Mouse (Mus musculus) hindlimb bud, embryonic 11.5 days (tissue): Measurements from ENCODE around the gene Spata32.

Experiments
- DNase-seq: peaks from one replicate; pipeline ENCODE4 v3.0.0-alpha.2; 2012; ENCODE audit warnings: low read depth, low spot score; ENCODE audit errors: extremely low spot score

Spata32 gene

DNA sequence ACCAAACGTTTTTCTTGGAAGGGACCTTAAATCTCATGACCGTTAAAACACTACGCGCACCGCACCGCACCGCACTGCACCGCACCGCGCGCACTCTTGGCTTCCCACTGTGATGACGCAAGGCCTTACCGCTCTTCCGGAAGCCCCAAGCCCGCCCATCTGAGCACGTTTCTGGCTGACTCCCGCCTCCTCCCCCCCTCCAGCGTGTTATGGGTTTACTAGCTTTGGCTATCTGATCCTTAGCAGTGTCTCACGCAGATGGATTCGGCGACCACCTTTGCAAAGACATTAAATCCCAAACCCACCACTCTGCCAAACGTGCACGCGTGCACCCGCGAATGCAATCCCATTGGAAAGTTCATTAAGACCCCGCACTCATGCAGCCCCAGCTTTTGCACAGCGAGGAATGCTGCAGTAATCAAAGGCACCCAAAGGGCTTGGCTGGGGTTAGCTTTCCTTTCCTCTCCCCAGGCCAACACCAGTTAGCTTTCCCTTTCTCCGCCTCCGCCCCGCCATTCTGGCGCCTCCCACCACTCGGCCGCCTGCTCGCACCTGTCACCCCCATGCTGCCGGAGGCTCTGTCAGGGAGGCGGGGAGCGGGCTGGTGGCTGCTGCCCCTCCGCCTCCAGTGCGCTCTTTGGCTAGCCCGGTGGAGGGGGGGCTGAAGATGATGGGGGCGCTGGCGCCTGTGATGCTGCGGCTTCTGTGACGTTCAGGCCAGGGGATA lies at the start of gene Spata32:
Spata32 (minus strand) TSS at position 643 of the 727 bp plus-strand sequence.
- DNase-seq: no peak

DNA sequence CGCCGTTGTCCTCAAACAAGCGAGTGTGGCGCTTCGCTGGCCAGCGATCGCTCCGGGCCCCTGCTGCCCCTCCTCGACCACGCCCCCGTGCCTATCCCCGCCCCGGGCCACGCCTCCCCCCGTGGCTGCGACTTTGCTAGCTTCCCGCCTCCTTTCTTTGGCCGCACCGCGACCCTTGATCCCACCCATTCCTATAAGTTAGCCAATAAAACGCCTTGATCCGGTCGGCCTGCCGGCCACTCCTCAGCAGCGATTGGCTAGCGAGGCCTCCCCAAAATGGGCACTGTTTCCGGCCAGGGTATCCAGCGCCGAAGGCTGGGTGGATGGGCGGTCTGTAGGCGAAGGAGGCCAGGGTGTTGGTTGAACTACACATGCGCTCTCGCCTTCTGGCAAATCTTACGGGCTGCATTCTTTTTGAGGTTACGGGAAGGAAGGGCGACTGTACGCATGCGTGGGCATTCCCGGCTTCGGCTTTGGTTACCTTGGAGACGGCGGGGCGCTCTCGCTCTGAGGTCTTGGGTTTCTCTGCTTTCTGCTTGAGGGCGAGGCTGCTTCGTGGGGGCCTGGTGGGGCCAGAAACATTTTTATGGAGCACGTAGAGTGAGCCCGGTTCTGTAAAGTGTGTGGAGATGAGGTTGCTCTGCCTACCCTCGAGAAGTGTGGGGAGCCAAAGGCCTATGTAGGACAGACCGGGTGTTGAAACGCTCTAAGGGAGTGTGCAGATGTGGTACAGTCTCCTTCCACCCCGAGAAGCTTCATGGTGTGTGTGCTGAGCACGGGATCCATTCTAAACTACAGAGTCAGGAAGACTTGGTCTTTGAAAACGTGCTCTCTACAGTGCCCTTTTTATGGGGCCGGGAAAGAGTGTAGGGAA lies 49.4 kb upstream of the Spata32 start, which contains the start of gene Map3k14:
Map3k14 (minus strand) TSS at position 127 of the 874 bp plus-strand sequence.
- peak; percentile 98 for DNase-seq

DNA sequence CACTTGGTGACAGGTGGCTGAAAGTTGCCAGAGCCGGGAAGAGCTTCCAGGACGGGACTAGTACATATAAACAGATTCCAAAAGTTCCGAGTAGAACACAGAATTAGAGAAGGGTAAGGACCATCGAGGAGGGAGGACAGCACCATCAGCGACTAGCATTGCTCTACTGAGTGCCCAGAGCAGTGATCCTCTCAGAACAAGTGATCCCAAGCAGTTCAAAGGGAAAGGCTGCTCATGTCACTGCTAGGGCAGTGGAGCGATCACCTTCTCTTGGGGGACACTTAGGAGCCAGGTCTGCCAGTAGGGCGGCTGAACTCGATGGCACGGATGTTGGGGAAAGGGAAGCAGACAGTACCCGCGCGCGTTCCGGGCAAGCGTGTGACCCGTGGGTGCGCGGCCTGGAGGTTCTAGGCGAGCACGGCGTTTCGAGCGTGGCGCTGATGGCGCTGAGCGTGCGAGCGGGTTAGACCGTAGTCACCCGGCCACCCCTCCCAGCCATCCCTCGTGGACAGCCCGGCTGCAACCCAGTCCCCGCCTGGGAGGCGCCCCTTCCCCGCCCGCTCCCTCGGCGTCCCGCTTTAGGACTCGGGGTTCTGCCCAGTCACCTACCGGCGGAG lies 48.6 kb upstream of the Spata32 start:
- DNase-seq: no peak

DNA sequence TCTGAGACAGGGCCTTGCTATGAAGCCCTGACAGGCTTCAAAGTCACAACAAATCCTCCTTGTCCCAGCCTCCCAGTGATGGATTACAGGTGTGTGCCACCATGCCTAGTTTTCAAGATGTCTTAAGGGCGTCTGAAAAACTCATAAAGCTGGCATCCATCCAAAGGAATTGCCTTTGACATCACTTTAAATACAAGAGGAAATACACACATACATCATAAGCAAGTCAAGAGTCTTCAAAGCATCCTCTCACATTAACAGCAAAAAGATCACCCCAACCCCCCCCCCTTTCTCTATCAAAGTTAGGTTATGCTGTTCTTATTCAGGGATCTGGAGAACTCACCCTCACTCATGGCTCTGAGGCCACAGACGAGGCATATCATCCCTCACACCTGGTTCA lies 47.6 kb upstream of the Spata32 start:
- no peak for DNase-seq

DNA sequence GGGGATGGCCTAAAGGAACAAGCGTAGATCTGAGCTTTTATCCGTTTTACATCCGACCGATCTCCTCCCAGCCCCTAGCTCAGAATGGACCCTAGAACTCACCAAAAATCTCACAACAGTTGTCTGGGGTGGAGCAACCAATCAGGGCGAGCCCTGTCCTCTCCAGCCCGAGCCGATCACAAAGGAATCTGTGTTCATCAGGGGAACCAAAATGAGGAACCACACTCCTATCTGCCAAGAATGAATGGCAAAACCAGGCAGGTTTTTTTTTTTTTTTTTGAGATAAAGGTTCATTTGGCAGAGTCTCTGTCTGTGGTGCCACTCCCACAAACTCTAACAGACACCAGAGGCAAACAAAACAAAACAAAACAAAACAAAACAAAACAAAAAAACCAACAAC lies 47.0 kb upstream of the Spata32 start:
- no peak for DNase-seq

DNA sequence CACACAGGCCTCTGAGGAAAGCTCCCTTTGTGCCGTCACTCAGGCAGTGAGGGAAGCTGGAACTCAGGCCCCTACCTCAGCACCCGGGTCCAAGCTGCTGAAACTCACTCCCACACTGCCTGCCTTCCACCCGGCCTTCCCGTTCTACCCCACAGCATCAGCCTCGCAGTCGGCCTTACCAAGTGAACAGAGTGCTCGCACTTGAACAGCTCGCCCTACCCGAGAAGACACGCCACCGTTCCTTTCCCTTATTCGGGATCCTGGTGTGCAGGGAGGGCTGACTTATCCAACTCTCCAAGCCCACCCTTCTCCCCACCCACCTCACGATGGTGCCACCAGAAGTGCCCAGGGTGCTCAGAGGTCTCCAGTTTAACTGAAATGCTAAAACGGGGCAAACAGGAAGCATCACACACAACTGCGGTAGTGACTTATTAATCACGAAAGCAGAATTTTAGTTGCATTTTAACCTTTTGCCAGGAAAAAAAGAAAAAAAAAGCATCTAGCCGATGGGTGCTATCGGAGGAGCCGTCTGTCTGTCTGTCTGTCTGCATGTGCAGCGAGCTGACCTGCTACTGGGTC lies 46.3 kb upstream of the Spata32 start:
- DNase-seq: no peak

DNA sequence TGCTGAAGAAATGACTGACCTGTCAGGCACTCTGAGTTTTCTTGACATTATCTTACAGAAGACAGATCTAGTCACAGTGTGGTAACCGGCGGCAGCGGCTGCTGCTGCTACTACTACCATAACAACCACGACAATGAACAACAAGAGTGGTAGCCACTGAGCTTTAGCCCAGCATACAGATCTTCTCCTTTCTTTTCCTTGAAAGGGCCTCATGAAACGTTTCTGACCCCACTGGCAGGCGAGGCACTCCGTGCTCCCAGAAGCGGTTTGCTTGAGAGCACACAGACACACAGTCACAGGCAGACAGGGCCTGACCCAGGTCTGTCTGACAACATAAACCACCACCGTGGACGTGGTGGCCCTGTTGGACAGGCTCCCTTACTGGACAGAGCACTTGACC lies 45.3 kb upstream of the Spata32 start:
- DNase-seq: no peak

DNA sequence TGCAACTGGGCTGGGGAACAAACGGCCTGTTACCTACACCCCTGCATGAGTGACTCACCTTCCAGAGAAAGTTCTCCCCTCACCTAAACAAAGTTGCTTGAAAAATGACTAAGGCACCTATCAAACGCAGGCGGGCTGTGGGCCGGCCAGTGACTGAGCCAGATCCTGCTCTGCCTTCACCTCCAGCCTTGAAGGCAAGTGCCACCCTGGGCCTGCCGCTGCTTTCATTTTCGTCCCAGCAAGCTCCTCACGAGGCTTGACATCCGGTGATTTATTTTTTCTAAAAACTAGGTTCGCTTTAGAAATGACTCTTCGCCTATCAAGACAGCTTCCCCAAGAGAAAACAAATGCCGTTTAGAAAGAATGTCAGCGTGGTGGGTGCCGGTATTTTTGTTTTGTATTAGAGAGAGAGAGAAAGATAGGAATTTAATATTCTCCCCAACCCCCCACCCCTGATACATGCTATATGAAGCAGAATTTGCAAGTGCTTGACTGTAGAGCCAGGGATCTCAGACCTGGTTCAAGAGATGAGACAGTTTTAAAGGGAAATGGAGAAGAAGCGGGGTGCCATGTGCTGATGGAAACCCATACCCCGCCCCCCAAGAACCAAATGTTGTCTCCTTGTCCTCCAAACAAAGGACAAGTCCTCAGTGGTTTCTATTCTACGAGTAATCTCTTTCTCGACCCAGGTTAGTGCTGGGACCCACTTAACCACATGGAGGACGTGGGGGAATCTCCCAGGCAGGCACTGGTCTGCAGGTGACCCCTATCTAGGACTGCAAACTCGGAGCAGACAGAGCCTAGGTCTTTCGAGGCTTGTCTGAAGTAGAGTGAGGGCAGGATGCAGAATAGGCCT lies 44.4 kb upstream of the Spata32 start:
- no peak for DNase-seq

DNA sequence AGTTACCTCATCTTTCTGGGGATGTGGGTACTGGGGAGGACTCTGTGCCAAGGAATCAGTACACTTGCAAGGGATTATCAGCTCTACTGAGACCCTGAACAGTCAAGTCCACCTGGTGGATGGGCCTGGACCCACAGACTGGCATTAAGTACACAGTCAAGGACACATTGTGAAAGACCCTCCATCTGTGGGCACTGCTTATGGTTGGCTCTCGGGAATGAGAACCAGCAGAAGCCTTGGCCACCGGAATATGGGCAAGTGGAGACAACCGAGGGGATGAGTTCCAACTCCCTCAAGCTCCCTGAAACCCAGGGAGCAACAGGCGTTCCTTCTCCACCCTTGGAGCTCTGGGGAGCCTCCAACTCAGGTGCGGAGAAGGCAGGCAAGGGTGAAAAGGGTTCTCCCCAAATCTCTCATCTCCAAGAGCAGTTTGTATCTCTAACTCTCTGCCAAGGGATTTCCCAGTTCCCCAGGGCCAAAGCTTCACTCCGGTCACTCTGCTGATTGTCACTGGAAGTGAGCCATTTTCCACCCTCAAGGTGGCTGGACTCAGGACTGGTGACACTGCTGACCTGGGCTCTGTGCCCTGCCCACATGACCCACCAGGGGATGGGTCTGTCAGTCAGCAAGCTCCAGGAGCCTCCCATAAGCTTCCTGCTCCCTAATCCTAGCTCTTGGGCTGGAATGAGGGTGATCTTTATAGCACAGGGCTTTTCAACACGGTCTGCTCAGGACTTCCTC lies 43.6 kb upstream of the Spata32 start:
- DNase-seq: no peak

DNA sequence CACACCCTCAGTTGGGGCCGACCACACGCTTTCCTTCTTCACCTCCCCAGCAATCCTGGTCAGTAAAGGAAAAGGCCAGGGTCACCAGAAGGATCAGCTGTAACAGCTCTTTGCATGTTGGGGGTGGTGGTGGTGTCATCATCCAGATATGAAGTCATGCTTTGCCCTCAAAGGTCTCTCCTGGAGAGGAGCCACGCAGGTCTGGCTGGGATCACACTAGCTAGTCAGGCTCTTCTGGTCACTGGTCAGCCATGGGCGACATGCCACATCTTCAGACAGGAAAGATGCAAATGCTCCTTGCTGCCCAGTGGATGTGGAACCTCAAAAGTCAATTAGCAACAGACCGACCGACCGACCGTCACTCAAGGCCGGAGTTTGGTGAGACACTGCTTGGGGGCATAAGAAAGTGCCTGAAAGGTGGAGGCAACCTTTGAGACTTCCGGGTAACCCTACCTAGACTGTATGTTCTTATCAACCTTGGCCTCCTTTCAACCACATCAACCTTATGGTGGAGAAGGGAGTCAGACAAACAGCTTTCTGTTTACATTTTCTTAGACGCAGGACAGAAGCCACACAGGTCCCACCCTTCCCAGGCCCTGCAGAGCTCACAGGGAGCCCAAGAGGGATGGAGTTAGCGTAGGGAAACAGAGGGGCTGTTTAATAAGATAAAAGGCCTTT lies 42.4 kb upstream of the Spata32 start:
- DNase-seq: no peak

DNA sequence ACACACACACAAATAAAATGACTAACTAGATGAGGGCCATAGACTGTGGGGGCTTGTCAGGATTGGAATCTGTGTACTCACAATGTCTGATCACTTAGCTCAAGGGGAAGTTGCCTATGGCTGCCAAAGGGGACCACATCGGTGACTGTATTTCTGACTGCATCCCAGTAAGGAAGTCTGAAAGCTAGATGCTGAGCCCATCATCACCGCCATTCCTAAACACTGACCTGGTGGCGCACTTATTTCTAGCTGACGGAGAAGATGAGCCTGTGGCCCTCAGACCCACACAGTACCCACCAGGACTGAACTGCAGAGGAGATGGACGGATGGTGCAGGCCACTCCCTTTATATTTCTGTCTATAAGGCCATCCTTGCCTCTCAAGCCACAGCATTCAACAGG lies 41.8 kb upstream of the Spata32 start:
- no peak for DNase-seq

DNA sequence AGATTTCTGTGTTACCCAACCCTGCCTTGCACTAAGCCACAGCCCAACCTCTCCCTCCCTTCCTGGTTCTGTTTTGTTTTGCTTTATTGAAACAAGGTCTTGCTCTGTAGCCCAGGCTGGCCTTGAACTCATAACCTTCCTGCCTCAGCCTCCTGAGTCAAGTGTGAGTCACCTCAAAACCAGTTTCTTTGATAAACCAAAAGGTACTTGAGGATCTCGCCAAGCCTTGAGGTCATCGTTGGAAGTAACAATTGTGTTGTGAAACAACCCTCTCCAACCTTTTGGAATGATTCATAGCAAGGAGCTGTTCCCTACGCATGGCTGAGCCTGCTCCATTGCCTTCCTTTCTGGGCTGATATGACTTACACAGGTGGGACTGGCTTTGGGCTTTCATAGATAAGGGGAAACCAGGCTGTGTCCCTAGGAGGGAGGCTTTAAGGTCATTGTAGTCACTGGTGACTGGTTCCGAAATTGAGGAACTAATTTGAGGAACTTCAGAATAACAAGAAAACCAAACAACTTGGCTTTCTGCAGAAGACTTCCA lies 39.8 kb upstream of the Spata32 start:
- no peak for DNase-seq

DNA sequence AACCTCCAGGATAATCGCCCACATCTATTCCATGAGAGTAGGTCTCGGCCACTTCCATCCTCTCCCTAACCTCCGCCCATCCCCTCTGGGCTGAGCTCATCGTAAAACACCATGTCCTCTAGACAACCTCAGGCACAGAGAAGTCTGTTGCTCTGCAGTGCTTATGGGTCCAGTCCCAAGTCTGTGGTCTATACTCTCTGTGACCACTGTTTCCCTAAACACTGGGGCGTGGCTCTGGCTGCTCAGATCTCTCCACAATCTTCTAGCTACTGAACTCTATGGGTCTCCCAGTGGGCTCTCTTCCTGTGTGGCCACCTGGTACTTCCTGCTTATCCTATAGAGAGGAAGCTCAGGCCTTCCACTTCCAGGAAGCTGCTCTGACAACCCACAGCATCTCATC lies 35.4 kb upstream of the Spata32 start:
- DNase-seq: no peak

DNA sequence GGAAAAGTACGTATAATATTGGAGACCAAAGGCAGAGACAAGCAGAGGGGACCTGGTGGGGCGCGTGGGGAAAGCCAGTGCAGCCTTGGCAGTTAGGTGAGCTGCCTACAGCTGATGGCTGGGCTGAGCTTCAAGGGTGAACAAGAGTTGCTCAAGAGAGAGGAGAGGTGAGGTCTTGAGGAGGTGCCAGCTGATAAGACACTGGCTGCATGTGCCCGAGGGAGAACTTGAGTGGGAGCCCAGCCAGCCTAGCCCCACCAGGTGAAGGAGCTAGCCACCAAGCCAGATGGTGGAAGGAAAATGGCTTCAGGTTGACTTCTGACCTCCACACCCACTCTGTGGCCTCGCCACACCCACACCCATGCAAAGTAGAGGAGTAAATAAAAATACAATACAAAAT lies 34.1 kb upstream of the Spata32 start:
- no peak for DNase-seq

DNA sequence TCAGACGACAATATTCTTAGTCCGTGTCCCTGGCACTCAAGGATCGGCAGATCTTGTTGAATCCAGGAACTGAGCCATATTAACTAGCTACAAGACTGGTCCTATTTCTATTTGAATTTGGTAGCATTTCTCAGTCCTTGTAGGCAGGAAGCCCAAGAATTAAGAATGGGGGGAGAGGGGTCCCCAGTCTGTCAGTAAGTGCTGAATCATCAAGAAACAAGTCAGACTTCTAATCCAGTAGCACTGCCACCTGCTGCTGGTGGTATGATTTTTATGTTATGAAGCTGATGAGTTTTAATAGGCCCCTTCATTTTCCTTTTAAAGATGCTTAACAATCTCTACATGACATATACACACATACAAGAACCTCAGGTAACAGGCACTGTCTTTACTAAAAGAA lies 32.1 kb upstream of the Spata32 start:
- no peak for DNase-seq

DNA sequence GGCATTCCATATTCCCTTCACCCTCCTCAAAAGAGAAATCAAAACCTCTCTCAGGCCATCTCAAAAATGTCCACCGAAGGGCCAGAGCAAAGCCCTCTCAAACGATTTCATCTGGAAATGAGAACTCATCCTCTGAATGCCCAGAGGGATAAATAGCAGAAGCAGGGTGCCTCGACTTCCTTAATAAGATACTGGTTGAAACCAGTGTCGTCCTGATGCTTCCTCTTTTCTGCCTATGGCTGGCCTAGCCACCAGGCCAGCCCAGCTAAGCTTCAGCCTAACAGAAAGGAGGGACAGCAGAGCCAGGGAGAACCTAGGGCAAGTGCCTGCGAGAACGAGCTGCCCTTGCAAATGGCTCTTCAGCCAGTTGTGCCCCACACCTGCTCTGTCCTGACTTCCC lies 31.3 kb upstream of the Spata32 start:
- DNase-seq: no peak

DNA sequence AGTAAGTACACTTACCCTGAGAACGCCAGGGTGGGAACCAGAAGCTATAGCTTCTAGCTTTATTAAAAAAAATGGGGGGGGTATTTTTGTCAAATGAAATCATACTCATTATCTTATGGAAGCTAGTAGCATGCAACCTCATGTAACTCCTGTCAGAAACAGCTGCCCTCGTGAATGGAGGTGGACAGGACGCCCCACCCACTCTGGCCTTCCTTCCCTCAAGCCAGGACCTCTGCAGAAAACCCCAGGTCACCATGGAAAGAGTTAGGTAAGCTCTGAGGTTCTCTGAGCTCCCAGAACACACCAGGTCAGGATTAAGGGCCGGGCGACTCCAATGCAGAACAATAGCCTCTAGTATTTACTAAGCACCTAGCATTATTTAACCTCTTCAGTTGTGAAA lies 30.6 kb upstream of the Spata32 start:
- DNase-seq: no peak

DNA sequence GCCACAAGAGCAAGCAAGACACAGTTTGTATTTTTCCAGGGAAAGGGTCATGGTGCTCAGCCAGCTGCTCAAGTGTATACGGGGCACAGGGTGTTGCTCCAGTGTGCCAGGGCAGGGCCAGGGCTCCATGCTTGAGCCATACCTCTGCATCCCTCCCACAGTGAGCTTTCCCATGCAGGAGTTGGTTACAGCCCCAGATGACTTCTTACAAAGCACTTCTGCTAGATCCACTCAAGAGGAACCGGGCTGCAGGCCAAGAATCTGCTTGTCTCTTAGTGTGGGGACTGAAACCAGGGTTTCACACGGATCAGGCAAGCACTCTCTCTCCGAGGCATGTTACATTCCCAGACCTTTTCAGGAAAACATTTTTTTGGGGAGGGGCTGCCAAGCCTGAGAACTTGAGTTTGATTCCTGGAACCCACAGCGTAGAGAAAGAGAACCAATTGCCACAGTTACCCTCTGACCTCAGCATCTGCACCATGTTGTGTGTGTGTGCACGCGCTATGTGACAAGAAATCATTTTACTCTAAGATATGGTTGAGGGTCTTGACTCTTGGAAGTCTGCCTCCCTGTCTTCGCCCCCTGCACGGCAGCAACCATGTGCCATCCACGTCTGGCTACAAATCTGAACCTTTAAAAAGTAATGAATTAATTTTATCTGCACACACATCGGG lies 29.4 kb upstream of the Spata32 start:
- no peak for DNase-seq
